Mouse (Mus musculus) lung, adult 2 months (tissue): ENCODE results near the gene Cmtm3.
"Not testable (repeated sequence)": the region's sequence is repeated elsewhere in the genome, so short reads cannot be mapped to it uniquely, and the experiment has no call there.

Source experiments
- CTCF ChIP-seq: fragments of 200-500 bp; IDR thresholded peaks from 2 replicates; pipeline ENCODE4 v1.5.1; 2011; ENCODE audit warnings: mild to moderate bottlenecking, low read length, control low read depth; ENCODE audit not compliant: insufficient read depth
- POLR2A ChIP-seq: fragments of 200-500 bp; IDR thresholded peaks from 2 replicates; pipeline ENCODE4 v1.6.1; 2011; ENCODE audit warnings: low read depth, mild to moderate bottlenecking, control low read depth, low read length, borderline replicate concordance; ENCODE audit errors: extremely low read depth

GRCm38 (mm10) chr8:104302536-104302935 lies 36.7 kb upstream of the Cmtm3 start:
- not testable (repeated sequence) for TF ChIP-seq CTCF, POLR2A
